Mouse (Mus musculus) gastrocnemius, postnatal 14 days (tissue): ENCODE measurements around the gene Gm3005. TPM values are rescaled to one million over a fixed set of nuclear protein-coding genes. Genes with fewer than 3 reads are reported as not detected.
"Not testable (repeated sequence)": the region's sequence is repeated elsewhere in the genome, so short reads cannot be mapped to it uniquely, and the experiment has no call there.

Experiments used
- DNase-seq: peaks from one replicate; pipeline ENCODE4 v3.0.0; 2021; ENCODE audit warnings: mixed read lengths
- intact Hi-C: fragments of 180-260 bp; cut with DNase I; formaldehyde crosslinking; loops from one replicate; pipeline ENCODE4 v1.15.1; 2025; ENCODE audit warnings: low total_unique reads
- long read RNA-seq, 2 experiments: library from polyadenylated mRNA; stranded (forward); transcript quantifications; one replicate each; pipeline ENCODE4 v2.0.0; 2021
- total RNA-seq, 2 experiments: library from RNA; stranded (reverse); gene quantifications; 2 replicates each; pipeline ENCODE4 v1.2.3; 2021

Gm3005 gene
- total RNA-seq: not detected
- long read RNA-seq, experiment 1: 0 reads
- long read RNA-seq, experiment 2, partial matches to known transcripts: 0 of 3 reads
- long read RNA-seq, experiment 2, other reads (novel, unspliced or antisense): 3 of 3 reads

- DNase-seq, intact Hi-C loops: not testable (repeated sequence)
Observed at GRCm38 (mm10) chr14:3427803-3428202, at the start of gene Gm3005. Gm3005 (plus strand) TSS chr14:3428103.

GRCm38 (mm10) chr14:3394793-3395192 is 33.1 kb upstream of the Gm3005 start, which contains the start of gene Gm10413:
Gm10413 (plus strand) TSS chr14:3395093.
- intact Hi-C loops, DNase-seq: not testable (repeated sequence)

- DNase-seq, intact Hi-C loops: not testable (repeated sequence)
Observed at GRCm38 (mm10) chr14:3412314-3412713, 15.6 kb upstream of the Gm3005 start, which contains the start of gene Gm10409. Gm10409 (plus strand) TSS chr14:3412614.

- intact Hi-C loops, DNase-seq: not testable (repeated sequence)
Observed at GRCm38 (mm10) chr14:3449079-3449478, 21.2 kb downstream of the Gm3005 start, which contains the start of gene Gm10408. Gm10408 (plus strand) TSS chr14:3449379.

GRCm38 (mm10) chr14:3634212-3634611 is 206.3 kb downstream of the Gm3005 start, which contains the start of gene Gm3012:
Gm3012 (plus strand) TSS chr14:3634512.
- DNase-seq, intact Hi-C loops: not testable (repeated sequence)

Other genes with a start within 250 kb of the Gm3005 start
- not detected for gene Gm5795, start 239.8 kb upstream of the Gm3005 start, total RNA-seq
- gene D830030K20Rik, start 219.6 kb upstream of the Gm3005 start, total RNA-seq: 1 to 10 TPM; 1.4 to 2.0 TPM
- gene Gm2956, start 95.5 kb upstream of the Gm3005 start, total RNA-seq: not detected
- gene Gm10413, start 33.0 kb upstream of the Gm3005 start, total RNA-seq: not detected
- gene Gm10409, start 15.5 kb upstream of the Gm3005 start, total RNA-seq: under 1 TPM; 0.29 to 0.39 TPM
- not detected for gene Gm10408, start 21.3 kb downstream of the Gm3005 start, total RNA-seq
- not detected for gene Gm3012, start 206.4 kb downstream of the Gm3005 start, total RNA-seq
- gene Gm3020, start 223.9 kb downstream of the Gm3005 start, total RNA-seq: under 1 TPM; 0.29 to 0.39 TPM